Mouse (Mus musculus) lung, postnatal 0 days (tissue): Measurements from ENCODE around the gene Esrrg. TPM values are rescaled to one million over a fixed set of nuclear protein-coding genes. Genes with fewer than 3 reads are reported as not detected.

ENCODE experiments used
- ATAC-seq: fragments of 200-750 bp; cut with Nextera tagmentation; 2 replicates; pipeline ENCODE4 v1.8.0; 2017; ENCODE audit warnings: moderate library complexity
- DNase-seq: peaks from one replicate; pipeline ENCODE4 v3.0.0-alpha.2; 2016; ENCODE audit warnings: low spot score
- H3K27ac ChIP-seq: fragments of 300-500 bp; sonication (generic); 2 replicates; pipeline ENCODE4 v1.5.1; 2014; ENCODE audit warnings: antibody characterized with exemption, mild to moderate bottlenecking, low read length, mixed read lengths
- H3K27me3 ChIP-seq: fragments of 300-500 bp; sonication (generic); replicated peaks from 2 replicates; pipeline ENCODE4 v1.6.1; 2014; ENCODE audit warnings: low read length, mixed read lengths; ENCODE audit not compliant: insufficient read depth
- H3K36me3 ChIP-seq: fragments of 300-500 bp; sonication (generic); 2 replicates; pipeline ENCODE4 v1.6.1; 2014; ENCODE audit warnings: low read length, mixed read lengths; ENCODE audit not compliant: insufficient read depth
- H3K4me1 ChIP-seq: fragments of 300-500 bp; sonication (generic); 2 replicates; pipeline ENCODE4 v1.6.1; 2014; ENCODE audit warnings: antibody characterized with exemption, low read depth, low read length, mixed read lengths; ENCODE audit not compliant: insufficient read depth
- H3K4me2 ChIP-seq: fragments of 300-500 bp; sonication (generic); replicated peaks from 2 replicates; pipeline ENCODE4 v1.6.1; 2014; ENCODE audit warnings: low read depth, mild to moderate bottlenecking, low read length, moderate library complexity, mixed read lengths
- H3K4me3 ChIP-seq: fragments of 300-500 bp; sonication (generic); 2 replicates; pipeline ENCODE4 v1.5.1; 2014; ENCODE audit warnings: low read depth, low read length
- H3K9ac ChIP-seq: fragments of 300-500 bp; sonication (generic); replicated peaks from 2 replicates; pipeline ENCODE4 v1.6.1; 2014; ENCODE audit warnings: low read depth, mild to moderate bottlenecking
- H3K9me3 ChIP-seq: fragments of 300-500 bp; sonication (generic); 2 replicates; pipeline ENCODE4 v1.6.1; 2016; ENCODE audit warnings: low read length, mixed read lengths
- CTCF ChIP-seq: IDR thresholded peaks from 2 replicates; pipeline ENCODE4 v1.5.1; 2016; ENCODE audit warnings: antibody characterized with exemption, mild to moderate bottlenecking
- EP300 ChIP-seq: IDR thresholded peaks from 2 replicates; pipeline ENCODE4 v1.6.1; 2016; ENCODE audit warnings: antibody characterized with exemption, mild to moderate bottlenecking, control low read depth
- WGBS: fragments of 180-500 bp; shearing (Covaris S2); extraction: QIAGEN DNeasy Blood & Tissue Kit; methylation state at CpG from one replicate; pipeline ENCODE4 v1.1.7; 2014; 5-methylcytosine and 5-hydroxymethylcytosine counted together
- polyA plus RNA-seq: library from polyadenylated mRNA; unstranded; fragments of >200 nt; fragmentation: Nextera tagmentation; extraction: Ambion mirVana; gene quantifications from 2 replicates; pipeline ENCODE4 v1.2.1, GENCODE M21; 2015

Gene Esrrg
- polyA plus RNA-seq, 1 experiment from 2014 or later: 0.54 TPM

DNA sequence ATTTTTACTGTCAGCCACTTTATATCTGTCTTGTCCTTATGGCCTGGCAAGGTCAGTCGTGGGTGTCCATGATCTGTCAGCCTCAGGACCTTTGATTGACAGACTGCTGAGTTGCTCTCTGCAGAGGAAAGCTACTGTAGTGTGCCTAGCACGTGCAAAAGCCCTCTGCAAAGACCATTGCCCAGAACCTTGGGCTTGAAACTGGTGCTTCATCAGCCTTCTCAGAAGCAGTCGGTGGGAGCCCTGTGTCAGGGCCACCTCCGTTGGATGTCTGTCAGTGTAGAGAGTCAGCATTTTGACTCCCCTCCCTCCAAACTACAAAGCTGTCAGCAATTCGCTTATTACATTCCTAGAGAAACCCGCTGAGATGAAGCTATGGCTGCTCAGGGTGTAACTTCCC is 227.8 kb downstream of the Esrrg start:
- TF ChIP-seq CTCF (no peak), EP300 (no peak)
- no peaks in the 10 kb centered on the region for H3K4me1 ChIP-seq
- no peaks in the 10 kb centered on the region for H3K9me3 ChIP-seq
- DNase-seq: no peak
- no peak for ATAC-seq
- no peaks in the 10 kb centered on the region for H3K27me3 ChIP-seq
- H3K9ac ChIP-seq: no peak overlapping the region
- WGBS: 47% methylated on average over 6 of the region's 6 CpGs
- no peaks in the 10 kb centered on the region for H3K36me3 ChIP-seq
- no peak overlapping the region for H3K27ac ChIP-seq
- no peak overlapping the region for H3K4me2 ChIP-seq
- no peak overlapping the region for H3K4me3 ChIP-seq

GRCm38 (mm10) chr1:187836876-187837275 is 228.3 kb downstream of the Esrrg start:
- H3K4me2 ChIP-seq: no peak overlapping the region
- ATAC-seq (no peak), DNase-seq (no peak)
- 33% methylated on average over 7 of the region's 7 CpGs for WGBS
- H3K9me3 ChIP-seq: no peaks in the 10 kb centered on the region
- no peak overlapping the region for H3K27ac ChIP-seq
- H3K4me1 ChIP-seq: no peaks in the 10 kb centered on the region
- H3K4me3 ChIP-seq: no peak overlapping the region
- H3K27me3 ChIP-seq: no peaks in the 10 kb centered on the region
- TF ChIP-seq EP300: no peak
- TF ChIP-seq CTCF: no peak
- no peak overlapping the region for H3K9ac ChIP-seq
- no peaks in the 10 kb centered on the region for H3K36me3 ChIP-seq

DNA sequence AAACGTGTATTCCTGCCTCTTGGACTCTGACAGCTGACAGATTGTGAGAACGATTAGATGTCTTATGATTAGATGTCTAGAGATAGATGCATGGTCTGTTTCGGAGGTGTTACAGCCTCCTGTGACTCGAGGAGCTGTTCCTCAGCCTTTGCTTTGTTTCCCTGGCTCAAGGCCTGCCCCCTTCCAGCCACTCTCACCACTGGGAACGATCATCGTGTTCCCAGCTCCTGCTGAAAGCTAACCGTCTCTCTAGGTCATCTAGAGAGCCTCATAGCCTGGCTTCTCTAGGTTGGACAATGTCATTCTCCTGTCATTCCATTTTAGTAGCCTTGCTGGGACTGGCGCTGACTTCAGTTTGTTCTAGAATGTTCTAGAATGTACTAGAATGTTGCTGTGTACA is 233.0 kb downstream of the Esrrg start:
- Histone ChIP-seq H3K4me2 (no peak overlapping the region), H3K27ac (no peak overlapping the region), H3K36me3 (no peaks in the 10 kb centered on the region), H3K9ac (no peak overlapping the region), H3K4me3 (no peak overlapping the region), H3K4me1 (no peaks in the 10 kb centered on the region), H3K9me3 (no peaks in the 10 kb centered on the region), H3K27me3 (no peaks in the 10 kb centered on the region)
- WGBS: 60% methylated on average over 8 of the region's 8 CpGs
- no peak for DNase-seq
- no peak for ATAC-seq
- TF ChIP-seq EP300 (no peak), CTCF (no peak)

DNA sequence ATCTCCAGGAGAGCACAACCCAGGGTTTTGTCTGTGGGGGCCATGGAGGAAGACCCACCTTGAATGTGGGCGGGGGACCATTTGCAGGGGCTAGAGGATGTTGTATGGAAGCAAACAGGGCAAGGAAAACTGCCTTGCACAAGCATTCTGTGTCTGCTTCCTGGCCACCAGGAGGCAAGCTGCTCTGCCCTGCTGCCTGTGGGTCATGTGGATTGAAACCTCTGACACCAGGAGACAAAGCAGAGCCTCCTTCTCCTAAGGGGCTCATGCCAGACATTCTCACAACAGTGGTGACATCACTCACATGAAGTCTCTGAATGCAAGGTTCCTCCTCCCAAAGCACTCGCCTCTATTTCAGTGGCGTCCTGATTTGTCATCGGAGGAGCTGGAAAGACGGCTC is 234.1 kb downstream of the Esrrg start:
- TF ChIP-seq CTCF: peak; percentile 30
- no peak for TF ChIP-seq EP300
- H3K4me1 ChIP-seq: no peaks in the 10 kb centered on the region
- no peaks in the 10 kb centered on the region for H3K9me3 ChIP-seq
- no peaks in the 10 kb centered on the region for H3K36me3 ChIP-seq
- no peak overlapping the region for H3K4me3 ChIP-seq
- ATAC-seq (no peak), DNase-seq (no peak)
- 90% methylated on average over 5 of the region's 5 CpGs for WGBS
- H3K27ac ChIP-seq: no peak overlapping the region
- H3K4me2 ChIP-seq: no peak overlapping the region
- H3K9ac ChIP-seq: no peak overlapping the region
- H3K27me3 ChIP-seq: no peaks in the 10 kb centered on the region

DNA sequence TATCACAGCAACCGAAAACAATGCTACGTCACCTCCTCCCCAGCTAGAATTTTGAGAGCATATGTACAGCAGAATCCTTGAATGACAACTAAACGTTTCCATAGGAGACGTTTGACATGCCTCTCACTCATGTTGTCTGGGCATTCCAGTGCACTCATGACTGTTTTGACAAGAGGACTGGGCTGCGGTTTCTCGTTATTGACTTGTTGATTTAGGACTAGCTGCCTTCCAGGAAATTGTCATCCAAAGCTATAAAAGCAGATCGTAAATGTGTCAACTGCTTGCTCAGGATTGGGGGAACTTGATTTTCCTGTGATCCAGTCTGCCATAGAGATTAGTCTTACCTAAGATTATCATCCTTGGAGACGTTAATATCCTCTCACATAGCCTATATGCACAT is 245.6 kb downstream of the Esrrg start:
- 38% methylated on average over 8 of the region's 8 CpGs for WGBS
- DNase-seq (no peak), ATAC-seq (no peak)
- no peaks in the 10 kb centered on the region for H3K4me1 ChIP-seq
- no peaks in the 10 kb centered on the region for H3K9me3 ChIP-seq
- no peak overlapping the region for H3K27ac ChIP-seq
- no peak overlapping the region for H3K9ac ChIP-seq
- no peak overlapping the region for H3K4me3 ChIP-seq
- TF ChIP-seq EP300: no peak
- TF ChIP-seq CTCF: no peak
- no peaks in the 10 kb centered on the region for H3K36me3 ChIP-seq
- no peak overlapping the region for H3K4me2 ChIP-seq
- H3K27me3 ChIP-seq: no peaks in the 10 kb centered on the region

GRCm38 (mm10) chr1:187862339-187862738 is 253.7 kb downstream of the Esrrg start:
- TF ChIP-seq CTCF: no peak
- no peak for TF ChIP-seq EP300
- no peak overlapping the region for H3K4me2 ChIP-seq
- H3K4me3 ChIP-seq: no peak overlapping the region
- ATAC-seq (no peak), DNase-seq (no peak)
- 71% methylated on average over 5 of the region's 5 CpGs for WGBS
- H3K36me3 ChIP-seq: no peaks in the 10 kb centered on the region
- H3K27ac ChIP-seq: no peak overlapping the region
- H3K4me1 ChIP-seq: no peaks in the 10 kb centered on the region
- H3K27me3 ChIP-seq: no peaks in the 10 kb centered on the region
- no peaks in the 10 kb centered on the region for H3K9me3 ChIP-seq
- no peak overlapping the region for H3K9ac ChIP-seq

DNA sequence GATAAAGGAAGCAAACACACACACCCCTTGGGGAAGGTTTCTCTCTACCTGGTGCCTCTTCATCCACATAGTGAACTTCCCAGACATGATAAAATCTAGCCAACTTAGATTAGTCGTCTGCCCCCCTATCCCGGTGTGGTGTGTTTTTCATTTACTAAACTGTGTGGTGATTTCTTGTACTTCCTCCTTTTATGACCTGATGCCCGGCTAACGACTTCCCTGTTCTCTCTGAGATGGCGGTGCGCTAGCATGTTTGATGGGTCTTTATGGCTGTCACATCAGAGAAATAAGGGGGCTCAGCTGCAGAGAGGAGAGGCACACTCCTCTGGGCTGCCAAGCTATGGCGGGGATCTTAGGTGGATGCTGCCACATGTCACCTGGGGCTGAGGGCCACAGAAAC is 259.8 kb downstream of the Esrrg start:
- Histone ChIP-seq H3K9me3 (no peaks in the 10 kb centered on the region), H3K4me3 (no peak overlapping the region), H3K27me3 (no peaks in the 10 kb centered on the region), H3K27ac (no peak overlapping the region), H3K4me2 (no peak overlapping the region), H3K4me1 (no peaks in the 10 kb centered on the region), H3K36me3 (no peaks in the 10 kb centered on the region), H3K9ac (no peak overlapping the region)
- no peak for ATAC-seq
- WGBS: 63% methylated on average over 7 of the region's 7 CpGs
- no peak for DNase-seq
- no peak for TF ChIP-seq EP300
- TF ChIP-seq CTCF: no peak
